ENCODE assay signal across 8 mouse cellular contexts in the genomic region with DNA sequence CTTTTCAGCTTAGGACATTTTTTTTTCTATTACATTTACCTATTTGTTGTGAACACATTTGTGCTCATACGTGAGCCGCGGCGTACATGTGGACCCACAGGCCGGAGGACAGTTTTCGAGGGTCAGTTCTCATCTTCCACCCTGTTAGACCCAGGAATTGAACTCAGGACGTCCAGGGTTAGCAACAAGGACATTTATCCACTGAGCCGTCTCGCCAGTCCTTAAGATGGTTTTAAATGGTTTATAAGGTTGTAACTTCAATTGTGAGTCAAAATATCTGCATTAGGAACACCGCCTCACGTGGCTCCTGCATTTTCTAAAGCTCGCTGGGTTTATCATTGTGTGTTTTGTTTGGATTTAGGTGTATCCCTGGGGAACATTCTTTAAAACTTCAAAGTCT. TPM values are rescaled to one million over a fixed set of nuclear protein-coding genes. Genes with fewer than 3 reads are reported as not detected.
DNase-seq lines count a peak whose midpoint lies in the region; ATAC-seq and TF ChIP-seq lines count a peak whose summit lies in the region.

No protein-coding gene starts in this region.

- TF ChIP-seq CTCF in hindbrain, postnatal 0 days (IDR thresholded peaks at IDR 0.05; ENCODE audit: low read depth) = no peak

- peak overlapping the region; percentile 94 for H3K27ac ChIP-seq in lung, embryonic 16.5 days (ENCODE audit: low read length)
- peak overlapping the region; percentile 68; the same call in 1 of the 2 replicates for H3K27ac ChIP-seq in embryonic facial prominence, embryonic 11.5 days (replicated peaks; ENCODE audit: low read depth, low read length)
- peak overlapping the region; percentile 92 for H3K27ac ChIP-seq in hindbrain, postnatal 0 days
- H3K27ac ChIP-seq in neural tube, embryonic 14.5 days (ENCODE audit: low read depth, low read length) = peak overlapping the region; percentile 83

- peaks cover 13% of the 10 kb centered on the region for H3K4me1 ChIP-seq in lung, embryonic 16.5 days (replicated peaks; ENCODE audit: control insufficient read depth, insufficient read depth, low read length)
- H3K4me1 ChIP-seq in embryonic facial prominence, embryonic 11.5 days (ENCODE audit: control insufficient read depth, insufficient read depth, low read length) = no peaks in the 10 kb centered on the region
- no peaks in the 10 kb centered on the region for H3K4me1 ChIP-seq in hindbrain, postnatal 0 days (ENCODE audit: insufficient read depth, low read length)
- peaks cover 9% of the 10 kb centered on the region; the same call in 1 of the 2 replicates for H3K4me1 ChIP-seq in neural tube, embryonic 14.5 days (ENCODE audit: control insufficient read depth, insufficient read depth, low read length)

- peak overlapping the region; percentile 69 for H3K4me2 ChIP-seq in lung, embryonic 16.5 days (ENCODE audit: low read depth, low read length)
- H3K4me2 ChIP-seq in embryonic facial prominence, embryonic 11.5 days (ENCODE audit: low read depth, low read length) = peak overlapping the region; percentile 37
- H3K4me2 ChIP-seq in hindbrain, postnatal 0 days (ENCODE audit: low read depth, low read length) = peak overlapping the region; percentile 52
- peak overlapping the region; percentile 27 for H3K4me2 ChIP-seq in neural tube, embryonic 14.5 days (ENCODE audit: low read depth, low read length)

- WGBS in lung, embryonic 16.5 days = 45% methylated on average over 12 of the region's 12 CpGs
- 38% methylated on average over 12 of the region's 12 CpGs for WGBS in embryonic facial prominence, embryonic 11.5 days
- 45% methylated on average over 12 of the region's 12 CpGs for WGBS in hindbrain, postnatal 0 days
- 41% methylated on average over 12 of the region's 12 CpGs for WGBS in neural tube, embryonic 14.5 days

- DNase-seq in lung, postnatal 14 days = no peak
- DNase-seq in embryonic facial prominence, embryonic 11.5 days (ENCODE audit: low spot score) = peak; percentile 38
- peak; percentile 22 for DNase-seq in hindbrain, postnatal 0 days (ENCODE audit: low spot score)
- DNase-seq in B cell, adult 2 months = no peak
- DNase-seq in right cerebral cortex, adult 2 months (ENCODE audit: low spot score in 2 of 2) = no peak

- H3K27me3 ChIP-seq in lung, embryonic 16.5 days (ENCODE audit: control insufficient read depth, insufficient read depth, low read depth, low read length) = no peaks in the 10 kb centered on the region
- H3K27me3 ChIP-seq in embryonic facial prominence, embryonic 11.5 days (ENCODE audit: control insufficient read depth, insufficient read depth, low read length) = no peaks in the 10 kb centered on the region
- H3K27me3 ChIP-seq in hindbrain, postnatal 0 days (ENCODE audit: insufficient read depth, low read length) = no peaks in the 10 kb centered on the region
- no peaks in the 10 kb centered on the region for H3K27me3 ChIP-seq in neural tube, embryonic 14.5 days (ENCODE audit: control insufficient read depth, insufficient read depth, low read length)

- ATAC-seq in lung, embryonic 16.5 days (ENCODE audit: low read depth) = no peak
- no peak for ATAC-seq in embryonic facial prominence, embryonic 11.5 days (replicated peaks; ENCODE audit: insufficient number of reproducible peaks, low FRiP score, low TSS enrichment, low read depth)
- ATAC-seq in hindbrain, postnatal 0 days = no peak
- no peak for ATAC-seq in neural tube, embryonic 14.5 days (ENCODE audit: low read depth)
- ATAC-seq in granulocyte monocyte progenitor cell, adult 5-6 weeks (replicated peaks; ENCODE audit: poor library complexity, severe bottlenecking) = no peak

- no peaks in the 10 kb centered on the region for H3K36me3 ChIP-seq in lung, embryonic 16.5 days (ENCODE audit: control insufficient read depth, insufficient read depth, low read length)
- no peaks in the 10 kb centered on the region for H3K36me3 ChIP-seq in embryonic facial prominence, embryonic 11.5 days (replicated peaks; ENCODE audit: control insufficient read depth, insufficient read depth, low read depth, low read length)
- no peaks in the 10 kb centered on the region for H3K36me3 ChIP-seq in hindbrain, postnatal 0 days (ENCODE audit: insufficient read depth, low read length)
- H3K36me3 ChIP-seq in neural tube, embryonic 14.5 days (ENCODE audit: control insufficient read depth, insufficient read depth, low read length) = no peaks in the 10 kb centered on the region

- peaks cover 4% of the 10 kb centered on the region for H3K9me3 ChIP-seq in lung, embryonic 16.5 days (ENCODE audit: control insufficient read depth, low read length)
- no peaks in the 10 kb centered on the region for H3K9me3 ChIP-seq in embryonic facial prominence, embryonic 11.5 days (replicated peaks; ENCODE audit: control insufficient read depth, low read length)
- no peaks in the 10 kb centered on the region for H3K9me3 ChIP-seq in hindbrain, postnatal 0 days (ENCODE audit: low read length)
- H3K9me3 ChIP-seq in neural tube, embryonic 14.5 days (ENCODE audit: control insufficient read depth, low read length) = no peaks in the 10 kb centered on the region

- H3K9ac ChIP-seq in lung, embryonic 16.5 days (ENCODE audit: low read length) = peak overlapping the region; percentile 75
- H3K9ac ChIP-seq in embryonic facial prominence, embryonic 11.5 days (replicated peaks; ENCODE audit: low read length) = peak overlapping the region; percentile 51
- H3K9ac ChIP-seq in hindbrain, postnatal 0 days (replicated peaks; ENCODE audit: low read length) = peak overlapping the region; percentile 49
- peak overlapping the region; percentile 43 for H3K9ac ChIP-seq in neural tube, embryonic 14.5 days (replicated peaks; ENCODE audit: low read depth, low read length)

- H3K4me3 ChIP-seq in lung, embryonic 16.5 days (ENCODE audit: low read length) = peak overlapping the region; percentile 75
- peak overlapping the region; percentile 40 for H3K4me3 ChIP-seq in embryonic facial prominence, embryonic 11.5 days (ENCODE audit: low read depth, low read length)
- peak overlapping the region; percentile 52 for H3K4me3 ChIP-seq in hindbrain, postnatal 0 days (ENCODE audit: low read length)
- H3K4me3 ChIP-seq in neural tube, embryonic 14.5 days (ENCODE audit: low read depth, low read length) = peak overlapping the region; percentile 40

RNA-seq across cellular contexts. Expression of gene Lrp3, which starts 18.6 kb away (rescaled TPM):
- polyA plus RNA-seq in lung, embryonic 16.5 days (2015; fragmentation: Nextera tagmentation; extraction: Ambion mirVana) = 5.9 and 6.7 TPM in 2 replicates
- polyA plus RNA-seq in embryonic facial prominence, embryonic 11.5 days (2014; fragmentation: Nextera tagmentation; extraction: Ambion mirVana) = 8.8 and 9.0 TPM in 2 replicates
- total RNA-seq in hindbrain, postnatal 0 days (2014; rRNA removed) = 132 and 137 TPM in 2 replicates
- polyA plus RNA-seq in hindbrain, postnatal 0 days (2015; fragmentation: Nextera tagmentation; extraction: Ambion mirVana) = 20.2 and 20.7 TPM in 2 replicates
- polyA plus RNA-seq in neural tube, embryonic 14.5 days (2014; fragmentation: Nextera tagmentation; extraction: Ambion mirVana) = 27.7 and 33.0 TPM in 2 replicates
- not detected in 2 replicates for total RNA-seq in granulocyte monocyte progenitor cell, adult 5-6 weeks (2014; fragmentation: Nextera tagmentation)
- total RNA-seq in granulocyte monocyte progenitor cell, adult 5-6 weeks (2017) = not detected in 2 replicates

RNA-seq across cellular contexts. Expression of gene Slc7a10, which starts 47.7 kb away (rescaled TPM):
- polyA plus RNA-seq in lung, embryonic 16.5 days (2015; fragmentation: Nextera tagmentation; extraction: Ambion mirVana) = 5.3 and 6.2 TPM in 2 replicates
- polyA plus RNA-seq in embryonic facial prominence, embryonic 11.5 days (2014; fragmentation: Nextera tagmentation; extraction: Ambion mirVana) = 0.24 and 0.78 TPM in 2 replicates
- total RNA-seq in hindbrain, postnatal 0 days (2014; rRNA removed) = 62.9 and 70.2 TPM in 2 replicates
- polyA plus RNA-seq in hindbrain, postnatal 0 days (2015; fragmentation: Nextera tagmentation; extraction: Ambion mirVana) = 47.8 and 52.8 TPM in 2 replicates
- polyA plus RNA-seq in neural tube, embryonic 14.5 days (2014; fragmentation: Nextera tagmentation; extraction: Ambion mirVana) = 14.0 and 20.2 TPM in 2 replicates
- total RNA-seq in granulocyte monocyte progenitor cell, adult 5-6 weeks (2014; fragmentation: Nextera tagmentation) = not detected in 2 replicates
- not detected in 2 replicates for total RNA-seq in granulocyte monocyte progenitor cell, adult 5-6 weeks (2017)

Comparison
In these comparisons a context has a peak if more than half of its experiments do, and no peak if none do; other contexts are left out.
1. DNase-seq: peak in embryonic facial prominence, embryonic 11.5 days (single experiment) and hindbrain, postnatal 0 days (single experiment); none in lung, postnatal 14 days (single experiment), B cell, adult 2 months (0 of 2) and right cerebral cortex, adult 2 months (0 of 2).
2. Peak in every context shown above with its lines, with median percentiles within 50 percentile points of each other: H3K27ac ChIP-seq, H3K4me2 ChIP-seq, H3K4me3 ChIP-seq and H3K9ac ChIP-seq.